Mouse (Mus musculus) adrenal gland (tissue): ENCODE measurements around the gene Gfm2.

Experiments
- intact Hi-C: fragments of 180-260 bp; cut with DNase I; formaldehyde crosslinking; loops from one replicate; pipeline ENCODE4 v1.15.1; 2025

Gfm2 gene

DNA sequence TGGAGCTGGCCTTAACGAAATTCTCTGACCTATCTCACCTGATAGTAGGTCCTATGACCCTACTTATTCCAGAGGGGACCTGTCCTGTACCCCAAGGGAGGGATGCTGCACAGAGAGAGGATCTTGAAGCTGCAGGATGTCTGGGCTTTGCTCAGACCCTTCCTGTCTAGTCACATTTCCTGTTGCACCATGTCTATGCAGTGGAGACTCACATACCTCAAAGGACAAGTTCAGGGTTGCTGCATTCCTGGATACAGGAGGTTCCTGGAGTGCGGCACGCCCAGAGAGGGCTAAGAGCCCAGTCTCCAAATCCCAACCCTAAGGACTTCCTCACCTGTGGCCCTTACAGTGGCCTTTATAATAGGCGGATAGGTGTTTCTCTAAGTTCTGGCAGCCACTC lies 48.6 kb downstream of the Gfm2 start:
- intact Hi-C loops = no loop called here

DNA sequence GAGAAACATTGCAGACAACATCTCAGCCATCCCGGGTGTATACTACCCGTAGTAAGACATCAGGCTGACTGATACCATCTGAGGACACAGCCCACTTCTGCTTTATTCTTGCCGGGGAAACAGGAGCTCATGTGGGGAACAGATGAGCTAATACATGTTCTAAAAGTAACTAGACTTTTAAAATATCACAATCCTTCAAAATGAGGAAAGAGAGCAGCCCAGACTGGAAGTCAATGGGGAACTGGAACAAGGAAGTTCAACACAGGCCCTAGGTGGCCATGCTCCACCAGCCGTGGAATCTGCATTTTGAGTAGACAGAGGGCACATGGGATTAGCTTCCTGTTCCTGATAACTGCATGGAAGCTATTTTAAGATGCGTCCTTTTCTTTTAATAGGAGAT lies 50.0 kb downstream of the Gfm2 start:
- intact Hi-C loops = no loop called here

DNA sequence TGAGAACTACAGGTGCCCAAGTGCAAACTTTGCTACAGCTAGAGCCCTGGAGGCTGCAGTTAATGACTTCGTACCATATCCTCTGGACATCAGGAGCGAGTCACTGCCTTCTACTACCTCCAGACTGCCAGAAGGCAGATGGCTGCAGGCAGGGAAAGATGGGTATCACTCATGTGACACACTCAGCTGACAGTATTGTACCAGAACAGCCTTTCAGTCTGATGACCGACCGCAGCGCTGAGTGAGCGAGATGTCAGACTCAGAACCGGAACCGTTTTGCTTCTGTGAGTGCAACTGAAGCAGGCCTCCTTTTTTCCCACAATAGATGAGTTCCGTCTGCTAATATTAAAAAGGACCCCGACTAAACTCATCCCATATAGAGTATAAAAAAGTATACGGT lies 54.9 kb downstream of the Gfm2 start:
- intact Hi-C loops = no loop called here

DNA sequence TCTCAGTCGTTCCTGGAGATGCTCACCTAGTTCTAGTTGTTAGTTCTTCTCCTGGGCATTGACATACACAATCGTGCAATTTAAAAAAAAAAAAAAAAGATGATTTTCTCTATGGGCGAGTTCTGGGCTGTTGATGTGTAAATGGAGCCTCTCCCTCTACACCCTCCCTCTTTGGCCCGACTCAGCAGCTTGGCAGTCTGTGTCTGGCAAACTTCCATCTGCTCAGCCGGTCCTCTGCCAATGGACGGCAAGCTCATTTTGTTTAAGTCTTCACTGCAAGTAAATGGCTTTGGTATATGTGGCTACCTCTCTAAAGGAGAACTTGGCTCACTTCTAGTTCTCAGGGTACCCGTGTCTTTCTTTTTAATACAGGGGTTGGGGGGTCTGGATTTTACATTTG lies 55.7 kb downstream of the Gfm2 start:
- intact Hi-C loops = no loop called here

DNA sequence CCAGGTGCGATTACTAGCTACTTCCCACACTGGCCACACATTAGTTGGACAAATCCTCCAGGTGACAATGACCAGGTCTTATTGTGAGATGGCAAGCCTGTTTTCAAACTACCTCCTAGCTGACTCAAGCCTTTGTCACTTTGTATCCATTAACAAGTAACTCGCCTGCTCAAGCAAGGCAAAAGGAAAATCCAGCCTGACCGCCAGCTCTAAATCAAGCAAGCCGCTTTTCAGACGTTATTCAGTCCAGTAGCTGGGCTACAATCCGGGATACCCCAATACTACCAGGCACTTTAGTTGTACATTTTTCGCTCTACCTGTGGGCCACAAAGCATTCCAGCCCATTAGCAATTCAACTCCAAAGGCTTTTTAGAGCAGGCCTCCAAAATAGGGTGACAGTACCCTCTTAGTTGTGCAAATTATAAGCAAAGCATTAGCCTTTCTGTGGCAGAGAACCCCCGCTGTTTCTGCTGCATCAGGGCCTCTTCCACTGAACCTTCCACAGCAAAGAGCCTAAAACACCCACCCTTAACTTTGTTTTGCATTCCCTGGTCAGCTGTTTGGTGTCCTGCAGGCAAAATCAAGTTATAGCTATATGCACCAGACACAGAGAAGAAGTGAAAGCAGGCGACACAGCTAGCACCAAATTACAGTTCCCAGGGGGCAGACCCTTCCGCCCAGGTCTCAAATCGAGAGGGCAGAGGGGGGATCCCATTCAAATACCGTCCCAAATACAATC lies 58.6 kb downstream of the Gfm2 start:
- intact Hi-C loops = no loop called here

DNA sequence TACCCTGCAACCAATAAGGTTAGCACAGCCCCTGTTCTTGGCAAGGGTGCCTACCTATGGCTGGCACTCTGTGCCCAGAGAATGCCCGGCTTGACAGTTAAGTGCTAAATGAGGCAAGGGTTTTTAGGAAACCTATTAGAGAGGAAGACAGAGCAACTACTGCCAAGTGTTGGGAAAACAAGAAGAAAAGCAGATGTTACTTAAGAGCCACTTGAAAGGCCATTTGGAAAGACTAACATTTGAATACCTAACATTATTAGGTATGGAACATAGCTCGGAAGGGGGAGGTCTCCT lies 59.1 kb downstream of the Gfm2 start:
- intact Hi-C loops = no loop called here

DNA sequence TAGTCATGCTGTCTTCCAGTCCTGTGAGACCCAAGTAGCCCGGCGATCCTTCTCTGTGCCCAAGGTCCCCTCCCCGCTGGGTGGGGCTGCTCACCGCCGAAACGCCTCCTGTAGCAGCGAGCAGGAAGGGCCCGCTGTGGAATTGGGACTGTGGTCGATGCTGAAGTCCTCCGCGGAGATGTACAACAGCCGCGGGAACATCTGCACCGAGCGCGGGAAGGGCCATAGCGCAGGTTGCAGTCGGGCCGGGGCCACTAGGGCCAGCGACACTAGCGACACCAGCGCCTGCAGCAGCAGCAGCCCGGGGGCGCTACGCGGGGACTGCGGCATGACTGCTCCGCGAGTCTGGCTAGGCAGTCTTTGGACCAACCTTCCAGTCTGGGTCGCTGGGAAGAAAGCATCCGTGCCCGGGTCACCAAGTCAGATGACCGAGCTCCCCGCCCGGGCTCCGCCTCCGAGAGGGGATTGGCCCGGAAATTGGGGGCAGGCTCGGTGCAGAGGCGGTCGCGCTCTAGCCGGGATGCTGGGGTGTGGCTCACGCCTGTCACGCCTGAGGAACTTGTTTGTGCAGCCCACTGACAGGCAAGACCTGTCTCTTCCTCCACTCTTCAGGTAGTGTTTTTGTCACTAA lies 60.3 kb downstream of the Gfm2 start, which contains the start of gene Hexb:
Hexb (minus strand) TSS at position 426 of the 631 bp plus-strand sequence.
- intact Hi-C loops = no loop called here

DNA sequence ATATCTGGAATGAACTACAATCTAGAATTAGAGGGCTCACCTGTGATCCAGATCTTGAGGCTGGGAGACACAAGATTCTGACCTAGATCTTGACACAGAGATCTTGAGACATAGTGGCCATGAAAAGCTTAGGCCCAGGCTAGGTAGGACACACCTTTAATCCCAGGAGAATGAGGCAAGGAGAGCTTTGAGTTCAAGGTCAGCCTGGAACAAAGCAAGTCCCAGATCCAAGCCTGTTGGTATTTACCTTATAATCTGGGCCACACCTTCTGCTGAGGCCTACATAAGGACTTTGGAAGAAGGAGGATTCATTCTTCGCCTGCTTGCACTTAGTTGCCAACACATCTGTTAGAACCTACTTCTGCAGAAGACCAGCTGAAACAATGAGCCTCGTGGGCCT lies 61.4 kb downstream of the Gfm2 start:
- intact Hi-C loops = no loop called here

DNA sequence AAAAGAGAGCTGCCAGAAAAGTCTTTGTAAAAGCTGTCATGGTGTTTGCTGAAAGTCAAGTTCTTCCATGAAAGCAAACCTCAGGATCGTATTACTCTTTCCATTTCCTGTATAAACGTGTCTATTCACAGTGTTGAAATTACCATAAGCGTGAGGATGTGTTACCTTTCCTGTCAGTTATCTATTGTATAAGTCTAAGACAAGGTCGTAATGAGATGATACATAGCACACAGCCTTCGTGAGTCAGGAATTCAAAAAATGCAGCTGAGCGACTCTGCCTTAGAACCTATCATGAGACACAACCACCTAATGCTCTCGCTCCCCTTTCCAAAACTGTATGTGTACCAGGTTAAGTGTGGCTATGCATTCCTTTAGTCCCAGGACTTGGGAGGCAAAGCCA lies 63.3 kb downstream of the Gfm2 start:
- intact Hi-C loops = no loop called here

DNA sequence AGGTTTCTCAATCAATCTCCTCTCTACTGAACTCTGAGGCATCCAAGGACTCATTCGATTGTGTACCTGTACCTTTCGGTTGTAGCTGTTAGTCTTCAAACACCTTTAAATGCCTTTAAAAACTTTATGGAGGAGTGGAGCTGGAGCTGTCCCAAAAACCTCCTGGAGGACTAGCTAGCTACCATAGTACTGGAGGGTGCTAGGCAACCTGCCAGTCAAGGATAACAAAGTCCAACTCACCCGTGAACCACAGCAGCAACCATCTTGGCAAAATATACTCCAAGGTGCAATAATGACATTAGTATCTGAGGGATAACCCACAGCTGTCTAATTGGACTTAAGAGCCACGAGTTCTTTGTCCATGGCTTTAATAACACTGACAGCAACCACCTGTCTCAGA lies 64.2 kb downstream of the Gfm2 start:
- intact Hi-C loops = no loop called here

DNA sequence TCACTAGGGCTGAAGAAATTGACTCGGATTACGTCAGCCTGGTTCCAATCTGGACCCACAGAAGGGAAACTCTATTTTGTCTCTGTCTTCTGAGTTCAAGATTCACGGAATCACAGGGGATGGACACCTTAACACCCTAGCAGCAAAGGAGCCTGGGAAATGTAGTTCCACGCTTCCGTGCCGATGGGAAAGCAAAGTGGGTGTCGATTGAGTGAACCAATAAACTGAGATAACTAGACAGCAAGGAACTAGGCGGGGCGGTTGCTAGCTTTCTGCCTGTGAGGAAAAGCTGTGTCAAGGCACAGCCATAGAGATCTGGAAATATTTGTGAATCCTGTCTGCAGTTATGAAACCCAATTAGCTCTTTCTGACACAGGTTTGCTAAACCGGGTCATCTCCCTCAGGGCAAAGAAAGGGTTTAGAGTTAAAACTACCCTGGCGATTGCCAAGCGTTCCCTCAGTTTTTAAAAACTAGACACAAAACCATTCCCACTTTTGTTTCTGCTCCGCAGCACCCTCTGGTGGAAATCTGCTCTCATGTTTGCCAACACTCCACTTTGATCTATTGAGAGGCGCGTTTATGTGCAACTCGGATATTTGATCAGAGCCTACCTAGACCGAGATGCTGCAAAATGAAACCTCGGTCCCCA lies 67.4 kb downstream of the Gfm2 start:
- intact Hi-C loops = no loop called here

DNA sequence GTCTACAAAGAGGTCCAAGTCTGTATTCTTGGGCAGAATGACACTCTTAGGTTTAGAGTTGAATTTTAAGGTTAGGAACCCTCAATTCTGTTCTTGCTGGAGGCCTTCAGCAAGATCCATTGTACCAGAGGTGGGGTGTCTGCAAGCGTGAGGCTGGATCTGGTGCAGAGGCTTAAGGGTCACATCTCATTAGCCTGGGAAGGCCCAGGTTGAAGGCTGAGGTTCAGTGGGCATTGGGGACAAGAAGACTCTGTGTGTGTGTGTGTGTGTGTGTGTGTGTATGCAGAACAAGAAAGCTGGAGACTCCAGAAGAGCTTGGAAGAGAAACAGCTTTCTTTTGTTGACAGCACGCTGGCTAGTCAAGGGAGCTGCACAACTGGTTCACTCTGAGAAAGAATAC lies 68.3 kb downstream of the Gfm2 start:
- intact Hi-C loops = no loop called here

DNA sequence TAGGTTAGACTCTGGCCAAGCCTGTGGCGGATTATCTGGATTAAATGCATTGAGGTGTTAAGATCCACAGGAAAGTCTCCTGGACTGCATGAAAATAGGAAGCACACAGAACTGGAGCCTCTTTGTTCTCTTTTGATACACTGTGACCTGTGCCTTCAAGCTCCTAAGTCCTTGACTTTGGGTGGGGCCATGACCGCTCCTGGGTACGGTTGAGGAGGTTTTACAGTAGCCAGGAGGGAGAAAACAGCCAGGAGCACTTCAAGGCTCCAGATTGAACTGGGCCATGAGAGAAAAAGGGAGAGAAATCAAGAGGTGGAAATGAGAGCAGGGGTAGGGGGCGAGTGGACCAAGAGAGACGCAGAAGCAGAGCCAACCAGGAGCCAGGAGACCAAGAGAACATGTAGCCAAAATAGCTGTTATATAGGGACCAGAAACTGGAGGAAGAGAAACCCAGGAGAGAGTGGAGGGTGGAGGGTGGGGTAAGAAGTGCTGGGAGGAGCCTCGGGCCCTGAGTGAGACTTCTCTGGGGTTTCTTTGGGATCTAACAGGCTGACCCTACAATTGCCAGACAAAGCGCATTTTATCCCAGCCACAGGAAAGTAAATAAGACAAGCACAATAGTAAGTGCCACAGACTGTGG lies 69.9 kb downstream of the Gfm2 start:
- intact Hi-C loops = no loop called here

DNA sequence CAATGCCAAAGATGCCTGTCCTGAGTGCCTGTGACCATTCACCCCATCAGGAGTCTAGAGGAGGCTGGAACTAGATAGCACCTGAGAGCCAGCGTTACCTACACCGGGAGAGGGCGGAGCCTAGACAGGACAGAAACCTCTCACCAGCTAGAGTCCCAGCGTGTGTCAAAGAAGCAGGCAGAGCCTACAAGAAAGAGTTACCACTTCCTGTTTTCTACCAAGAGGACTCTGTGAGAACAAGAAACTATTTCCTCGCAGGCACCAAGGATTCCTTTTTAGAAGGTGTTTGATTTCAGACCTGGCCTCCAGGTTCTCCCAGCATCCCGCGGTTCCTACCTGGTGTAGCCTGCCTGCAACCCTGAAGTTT lies 70.4 kb downstream of the Gfm2 start:
- intact Hi-C loops = no loop called here

DNA sequence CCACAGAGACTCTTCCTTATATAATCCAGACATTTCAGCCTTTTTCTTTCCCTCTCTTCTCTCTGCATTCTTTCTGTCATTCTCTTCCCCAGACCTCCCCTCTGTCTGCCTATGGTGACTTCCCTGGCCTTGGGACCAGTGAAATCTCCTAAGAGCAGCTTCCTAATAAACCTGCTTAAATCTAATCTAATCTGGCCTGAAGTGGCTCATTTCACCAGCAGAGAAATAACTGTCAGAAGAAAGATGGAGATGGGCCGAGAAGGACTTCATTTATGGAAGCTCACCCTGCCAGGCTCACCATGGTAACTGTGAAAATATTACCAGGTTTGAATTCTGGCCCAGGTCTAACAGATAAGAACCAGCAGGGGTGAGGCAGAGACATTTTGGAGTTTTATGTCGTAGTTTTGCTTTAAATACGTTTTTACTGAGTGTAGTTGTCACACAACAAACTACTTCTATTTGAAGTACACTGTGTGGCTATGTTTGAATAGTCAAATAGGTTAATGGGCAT lies 70.8 kb downstream of the Gfm2 start:
- intact Hi-C loops = no loop called here

DNA sequence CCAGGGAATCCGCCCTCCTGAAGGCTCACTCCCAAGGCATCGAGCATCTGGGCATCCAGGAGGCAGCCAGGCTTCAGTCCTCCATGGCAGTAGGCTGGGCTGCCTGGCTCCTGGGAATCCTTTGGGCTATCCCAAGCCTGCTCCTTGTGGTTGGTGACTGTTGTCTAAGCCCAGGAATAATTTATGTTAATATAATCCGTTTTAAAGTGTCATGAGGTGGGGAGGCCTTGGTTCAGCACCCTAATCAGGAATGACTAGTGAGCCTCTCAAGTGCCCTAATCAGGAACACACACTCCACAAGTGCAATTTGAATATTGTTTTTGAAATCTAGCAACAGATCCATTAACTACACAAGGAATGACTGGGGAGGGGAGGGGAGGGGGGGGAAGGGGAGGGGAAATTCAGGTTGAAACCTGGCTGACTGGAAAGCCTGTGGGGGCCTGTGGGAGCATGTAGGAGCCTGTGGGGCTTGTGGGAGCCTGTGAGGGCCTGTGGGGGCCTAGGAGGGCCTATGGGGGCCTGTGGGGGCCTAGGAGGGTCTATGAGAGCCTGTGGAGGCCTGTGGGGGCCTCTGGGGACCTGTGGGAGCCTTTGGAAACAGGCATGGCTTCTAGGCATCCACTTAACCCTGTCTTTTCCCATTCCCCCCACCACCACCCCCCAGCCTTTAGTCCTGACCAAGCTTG lies 77.0 kb downstream of the Gfm2 start:
- intact Hi-C loops = no loop called here

DNA sequence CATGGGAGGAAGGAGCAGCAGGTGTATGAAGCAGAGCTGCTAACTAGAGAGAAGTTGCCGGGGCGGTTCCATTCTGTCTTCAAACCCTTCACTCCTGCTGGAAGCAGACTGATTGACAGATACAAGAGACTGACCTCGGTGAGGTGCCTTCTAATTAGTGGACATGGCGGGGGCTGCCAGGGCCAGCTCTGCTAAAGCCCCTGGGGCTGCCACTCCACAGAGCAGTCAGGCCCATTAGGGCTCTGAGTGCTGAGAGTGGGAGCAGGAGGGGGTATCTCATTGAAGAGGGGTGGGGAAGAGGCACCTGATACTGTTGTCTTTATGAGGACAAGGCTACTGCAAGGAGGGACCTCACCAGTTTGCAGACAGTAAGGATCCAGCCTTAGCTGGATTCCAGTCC lies 77.8 kb downstream of the Gfm2 start:
- intact Hi-C loops = no loop called here

DNA sequence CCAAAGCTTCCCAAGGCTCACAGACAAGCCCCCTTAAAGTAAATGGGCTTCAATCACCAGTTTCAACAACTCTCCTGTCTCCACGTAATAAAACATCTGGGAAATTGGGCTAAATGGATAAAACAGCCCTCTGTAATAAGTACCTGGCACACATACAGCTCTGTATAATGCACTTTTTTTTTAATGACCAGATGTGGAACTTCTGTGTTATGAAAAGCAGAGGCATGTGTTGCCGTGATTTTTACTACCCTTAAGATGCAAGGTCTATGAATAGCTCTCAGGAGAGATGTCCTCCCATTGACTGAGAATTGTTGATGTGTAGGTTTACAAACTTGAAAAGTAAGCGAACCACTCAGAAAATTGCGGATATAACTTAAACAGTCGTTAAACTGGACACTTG lies 78.5 kb downstream of the Gfm2 start:
- intact Hi-C loops = no loop called here

DNA sequence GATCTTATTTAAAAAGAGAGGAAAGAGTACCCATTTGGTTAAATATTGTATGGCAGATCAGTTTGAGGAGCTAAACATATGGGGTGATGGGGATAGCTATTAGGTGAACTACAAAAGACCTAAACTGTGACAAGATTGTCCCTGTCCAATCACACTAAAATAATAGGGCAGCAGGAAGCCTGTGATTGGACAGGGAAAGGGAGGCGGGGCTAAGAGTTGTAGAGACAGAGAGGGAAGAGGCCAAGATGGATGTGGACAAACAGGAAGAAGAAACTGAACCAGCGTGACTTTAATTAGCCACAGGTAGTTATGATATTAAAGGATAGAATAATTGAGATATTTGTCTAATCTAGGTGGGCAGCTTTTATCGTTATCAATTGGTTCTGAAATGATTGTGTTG lies 82.3 kb downstream of the Gfm2 start:
- intact Hi-C loops = no loop called here

DNA sequence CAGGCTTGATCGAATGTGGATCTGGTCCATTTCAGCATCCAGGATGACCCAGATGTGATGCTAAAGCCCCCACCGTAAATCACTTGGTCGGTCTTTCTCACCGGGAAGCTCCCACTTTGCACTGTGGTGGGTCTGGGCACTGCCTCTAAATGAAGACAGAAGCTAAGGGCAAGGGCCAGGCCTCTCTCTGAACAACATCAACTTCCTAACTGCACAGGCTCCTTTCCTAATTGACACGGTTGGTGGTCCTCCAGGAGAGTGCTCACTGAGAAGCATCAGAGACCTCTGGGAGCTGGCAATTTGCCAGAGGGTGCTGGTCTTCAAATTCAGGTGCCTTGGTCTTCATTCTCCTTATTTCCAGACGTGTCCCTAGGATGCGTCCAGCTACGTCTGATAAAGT lies 86.1 kb downstream of the Gfm2 start:
- intact Hi-C loops = no loop called here

DNA sequence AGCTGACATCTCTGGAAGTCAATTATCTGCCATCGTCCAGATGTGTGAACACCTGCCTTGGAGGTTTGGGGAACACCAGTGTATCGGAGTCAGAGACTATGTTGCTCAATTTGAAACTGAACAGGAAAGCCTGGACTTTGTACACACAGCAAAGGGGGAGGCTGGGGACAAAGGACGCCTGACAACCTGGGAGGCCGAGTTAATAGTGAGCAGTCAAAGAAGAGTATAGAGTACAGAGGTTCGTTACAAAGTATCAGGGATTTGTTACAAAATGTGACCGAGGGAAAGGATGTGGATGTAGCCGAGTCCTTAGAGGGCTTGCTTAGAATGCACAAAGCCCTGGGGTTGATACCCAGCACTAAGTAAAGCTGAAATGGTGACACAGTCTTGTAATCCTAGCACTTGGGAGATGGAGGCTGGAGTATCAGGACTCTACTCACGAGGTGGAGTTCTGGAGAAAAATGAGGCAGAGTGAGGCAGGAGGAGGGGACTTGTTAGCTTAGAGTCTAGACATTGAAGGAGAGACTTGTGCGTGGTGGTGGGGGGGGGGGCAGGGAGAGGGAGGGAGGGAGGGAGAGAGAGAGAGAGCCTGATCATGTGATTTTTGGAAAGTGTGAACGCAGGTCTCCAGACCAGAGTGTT lies 86.7 kb downstream of the Gfm2 start:
- intact Hi-C loops = no loop called here
